Mouse (Mus musculus) olfactory bulb, adult 2 months (tissue): ENCODE results near the gene Txndc5.

Experiments used
- CTCF ChIP-seq: fragments of 200-500 bp; IDR thresholded peaks from 2 replicates; pipeline ENCODE4 v1.5.1; 2012; ENCODE audit warnings: low read depth, mild to moderate bottlenecking, low read length, moderate library complexity; ENCODE audit not compliant: insufficient read depth
- POLR2A ChIP-seq: fragments of 200-500 bp; IDR thresholded peaks from 2 replicates; pipeline ENCODE4 v1.6.1; 2012; ENCODE audit warnings: mild to moderate bottlenecking, low read depth, low read length, moderate library complexity; ENCODE audit not compliant: insufficient read depth

DNA sequence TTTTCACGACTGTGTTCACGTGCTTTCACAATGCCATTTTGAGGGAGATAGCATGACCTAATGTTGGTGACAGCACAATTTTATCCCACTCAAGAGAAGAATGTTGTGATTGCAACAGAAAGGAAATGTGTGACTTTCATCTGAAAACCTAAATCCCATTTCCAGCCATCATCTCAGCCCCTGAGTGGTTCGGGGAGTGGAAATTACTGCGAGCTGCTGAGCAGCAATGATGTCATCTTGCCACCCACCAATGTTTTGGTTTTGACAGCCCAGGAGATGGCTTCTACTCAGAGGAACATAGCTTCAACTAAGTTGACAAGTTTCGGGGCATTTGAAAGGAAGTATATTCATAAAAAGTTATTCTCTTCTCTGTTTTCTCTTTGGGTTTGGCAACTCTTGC is 19.1 kb upstream of the Txndc5 start:
- TF ChIP-seq POLR2A (no peak), CTCF (no peak)
